Mouse (Mus musculus) layer of hippocampus, postnatal 36 days (tissue): ENCODE results near the gene 3110021N24Rik. TPM values are rescaled to one million over a fixed set of nuclear protein-coding genes. Genes with fewer than 3 reads are reported as not detected.
A peak's percentile ranks its signal among the peaks of the same experiment; 100 is the strongest.

Experiments
- DNase-seq, 2 experiments: peaks; one replicate each; pipeline ENCODE4 v3.0.0; 2022
- total RNA-seq, 2 experiments: library from RNA; stranded (reverse); gene quantifications; 2 replicates each; pipeline ENCODE4 v1.2.3; 2021

The 3110021N24Rik gene
- total RNA-seq, 2 experiments from 2014 or later: 1.5 to 1.7 TPM

DNA sequence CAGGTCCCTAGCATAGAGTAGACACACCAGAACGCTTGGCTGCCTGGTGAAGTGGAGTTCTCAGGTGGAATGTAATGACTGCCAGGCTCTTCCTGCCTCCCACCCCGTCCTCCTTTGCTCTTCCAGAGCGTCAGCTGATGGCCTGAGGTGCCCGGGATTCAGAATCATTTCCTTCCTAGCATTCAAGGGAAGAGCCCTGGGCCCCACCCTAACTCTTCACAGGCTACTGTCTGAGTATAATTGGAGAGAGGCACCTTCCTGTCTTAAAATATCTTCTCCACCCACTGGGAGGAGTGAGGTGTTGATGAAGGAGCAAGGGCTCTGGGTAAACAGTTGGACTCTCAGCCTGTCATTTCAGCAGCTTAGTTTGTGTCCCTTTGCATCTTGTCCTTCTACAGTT is 77.3 kb downstream of the 3110021N24Rik start:
- DNase-seq: no peak

DNA sequence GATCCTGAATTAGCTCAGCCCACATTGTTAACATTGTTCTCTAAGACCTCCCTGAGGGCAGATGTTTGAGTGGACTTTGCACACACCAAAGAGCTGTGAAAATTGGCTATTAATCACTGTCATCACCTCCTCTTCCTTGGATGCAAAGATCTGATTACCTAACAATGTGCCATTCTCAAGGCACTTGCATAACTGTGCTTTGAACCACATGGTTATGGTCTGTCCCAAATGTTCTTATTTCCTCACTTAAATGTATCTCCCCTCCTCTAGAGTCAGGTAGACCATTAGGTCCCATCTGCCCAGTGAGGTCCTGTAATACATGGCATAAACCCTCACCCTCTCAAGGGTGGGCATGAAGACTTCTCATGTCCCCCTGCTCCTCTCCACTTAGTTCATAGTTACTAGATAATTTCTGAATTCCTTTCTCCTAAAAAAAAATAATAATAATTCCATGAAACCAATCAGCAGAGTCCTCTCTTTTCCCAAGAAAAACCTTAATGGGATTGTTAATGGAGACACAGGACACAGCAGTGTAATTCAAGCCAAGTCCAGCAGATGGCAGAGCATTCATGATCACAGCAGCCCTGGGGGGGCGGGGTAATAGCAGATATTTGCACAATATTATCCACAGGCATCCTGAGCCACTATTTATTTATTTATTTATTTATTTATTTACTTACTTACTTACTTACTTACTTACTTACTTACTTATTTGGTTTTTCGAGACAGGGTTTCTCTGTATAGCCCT is 78.8 kb downstream of the 3110021N24Rik start:
- peak; percentile 37 to 54 for DNase-seq

DNA sequence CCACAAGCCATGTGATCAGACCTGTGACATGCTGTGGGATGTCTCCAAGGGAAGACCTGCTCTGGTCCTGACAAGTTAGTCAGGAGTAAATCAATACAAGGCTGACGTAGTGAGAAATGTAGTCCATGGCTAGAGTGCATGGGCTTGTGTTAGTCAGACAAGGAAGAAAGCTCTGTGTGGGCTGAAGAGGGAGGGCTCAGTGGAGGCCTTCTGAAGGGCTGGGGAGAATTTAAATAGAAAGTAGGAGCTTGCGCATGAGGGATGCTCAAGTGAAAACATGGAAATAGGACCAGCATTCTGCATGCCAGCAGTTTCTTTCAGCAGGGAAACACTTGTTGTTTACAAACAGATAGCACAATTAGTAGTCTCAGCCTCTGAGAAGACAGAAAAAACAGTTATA is 84.1 kb downstream of the 3110021N24Rik start:
- DNase-seq: no peak

DNA sequence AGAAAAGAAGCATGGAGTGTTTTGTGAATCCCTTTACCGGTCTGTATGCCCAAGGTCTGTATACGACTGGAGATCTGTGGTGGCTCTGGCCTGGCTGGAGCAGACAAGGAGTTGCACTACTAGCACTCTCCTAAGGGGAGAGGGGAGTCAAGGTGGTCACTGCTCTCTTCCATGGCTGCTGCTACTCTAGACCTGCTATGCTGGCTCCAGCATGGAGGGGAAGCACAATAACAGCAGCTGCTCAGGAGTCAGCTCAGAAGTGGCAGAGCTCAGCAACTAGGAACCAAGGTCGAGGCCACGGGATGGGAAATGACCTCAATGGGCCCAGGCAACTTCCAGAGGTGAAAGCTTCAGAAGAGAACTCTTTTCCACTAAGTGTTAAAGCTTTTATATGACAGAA is 91.7 kb downstream of the 3110021N24Rik start:
- DNase-seq: no peak

DNA sequence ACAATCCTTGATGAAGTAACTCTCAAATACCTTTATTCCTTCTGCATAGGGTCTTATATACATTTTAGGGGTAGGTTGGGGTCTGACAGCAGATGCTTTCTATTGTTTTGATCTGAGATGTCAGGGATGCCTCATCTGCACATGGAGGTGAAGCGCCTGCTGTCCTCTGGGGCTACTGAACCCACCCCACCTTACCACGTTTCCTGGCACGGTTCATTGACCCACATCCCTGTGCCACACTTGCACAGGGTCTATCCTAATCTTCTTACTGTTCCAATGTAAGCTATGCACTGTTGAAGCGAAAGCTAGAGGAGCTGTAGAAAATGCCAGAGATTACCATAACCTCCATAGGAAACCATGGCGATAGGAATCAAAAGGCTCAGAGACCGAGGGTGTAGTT is 92.1 kb downstream of the 3110021N24Rik start:
- no peak for DNase-seq

DNA sequence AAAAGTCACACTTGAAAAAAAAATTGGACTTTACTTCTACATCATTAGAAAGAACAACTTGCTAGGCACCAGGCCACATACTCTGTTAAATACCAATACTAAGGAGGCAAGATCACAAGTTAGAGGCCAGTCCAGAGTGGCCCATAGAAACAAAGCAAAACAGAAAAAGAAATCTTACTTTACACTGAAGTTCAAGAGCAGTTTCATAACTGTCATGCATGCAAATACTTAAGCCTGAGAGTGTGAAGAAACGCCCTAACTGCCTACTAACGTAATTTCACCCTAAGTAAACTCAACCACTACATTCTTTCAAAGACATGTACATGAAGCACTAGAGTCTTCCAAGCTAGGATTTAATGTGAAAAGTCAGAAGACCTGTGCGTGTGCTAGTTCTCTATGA is 106.2 kb downstream of the 3110021N24Rik start:
- no peak for DNase-seq

DNA sequence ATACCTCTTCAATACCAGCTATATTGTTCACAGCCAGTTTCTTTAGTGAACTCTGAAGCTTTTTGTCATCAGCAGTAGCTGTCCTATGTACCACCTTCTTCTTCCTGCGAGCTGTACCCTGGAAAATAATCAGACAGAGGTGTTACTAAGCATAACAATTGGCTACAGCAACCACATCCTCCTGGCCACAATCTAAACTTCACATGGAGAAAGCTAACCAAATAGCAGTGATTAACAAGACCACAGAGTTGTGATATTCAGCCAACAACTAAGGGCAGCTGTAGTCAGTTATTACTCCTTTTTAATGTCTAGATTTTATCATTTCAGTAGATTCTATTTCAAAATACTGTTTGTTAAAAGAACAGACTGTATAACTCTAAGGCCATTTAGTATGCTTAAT is 106.6 kb downstream of the 3110021N24Rik start:
- DNase-seq: no peak

DNA sequence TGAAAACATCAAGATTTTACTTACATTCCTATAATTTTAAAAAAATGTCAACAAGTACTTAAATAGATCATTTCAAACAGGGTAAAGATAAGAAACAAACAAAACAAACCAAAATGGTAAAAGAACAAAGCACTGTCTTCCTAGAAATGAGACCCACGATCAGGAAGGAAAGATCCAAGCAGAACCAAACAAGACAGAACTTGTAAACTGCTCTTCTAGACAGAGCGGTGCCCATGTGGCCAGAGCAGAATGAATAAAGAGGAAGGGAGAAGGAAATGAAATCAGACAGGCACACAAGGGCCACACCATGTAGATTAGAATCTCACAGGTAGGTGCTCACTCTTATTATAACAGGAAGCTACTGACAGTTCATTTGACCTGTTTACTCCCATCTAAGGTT is 107.2 kb downstream of the 3110021N24Rik start:
- no peak for DNase-seq

DNA sequence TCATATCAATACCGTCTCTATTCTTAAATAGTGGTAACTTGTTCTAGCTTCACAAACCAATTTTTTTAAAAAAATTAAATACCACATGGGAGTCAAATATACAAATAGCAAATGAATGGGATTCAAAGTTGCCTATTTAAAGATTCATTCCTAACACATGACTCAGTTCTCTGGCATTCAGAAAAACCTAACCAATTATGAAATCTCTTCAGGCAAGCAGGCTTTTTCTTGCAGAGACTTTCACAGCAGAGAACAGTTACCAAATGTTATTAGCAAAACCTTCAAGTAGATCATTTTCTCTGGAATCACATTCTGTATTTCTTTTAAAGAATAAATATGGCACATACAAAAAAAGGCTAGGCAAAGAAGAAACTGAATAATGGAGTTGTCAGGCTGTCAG is 111.2 kb downstream of the 3110021N24Rik start:
- DNase-seq: no peak

Other genes starting within 250 kb of the 3110021N24Rik start
- gene Prpf38a, start 140.3 kb upstream of the 3110021N24Rik start, total RNA-seq: 10 to 100 TPM; 27.1 to 32.2 TPM
- gene Orc1, start 140.2 kb upstream of the 3110021N24Rik start, total RNA-seq: under 1 TPM in 1 of 2 experiments, not detected in 1; 0.30 TPM
- gene Cc2d1b, start 99.7 kb upstream of the 3110021N24Rik start, total RNA-seq: 10 to 100 TPM; 32.6 to 33.5 TPM
- gene Zfyve9, start 61.1 kb downstream of the 3110021N24Rik start, total RNA-seq: 10 to 100 TPM; 53.4 to 55.7 TPM
- gene Btf3l4, start 114.0 kb downstream of the 3110021N24Rik start, total RNA-seq: 10 to 100 TPM; 79.0 to 83.1 TPM
- gene Txndc12, start 115.0 kb downstream of the 3110021N24Rik start, total RNA-seq: 10 to 100 TPM; 32.9 to 35.6 TPM
- gene Kti12, start 128.1 kb downstream of the 3110021N24Rik start, total RNA-seq: 10 to 100 TPM; 18.2 to 21.4 TPM
- not detected for gene A730015C16Rik, start 129.0 kb downstream of the 3110021N24Rik start, total RNA-seq
- 10 to 100 TPM; 45.6 to 58.0 TPM for gene Rab3b, start 159.4 kb downstream of the 3110021N24Rik start, total RNA-seq